Mouse (Mus musculus) frontal cortex, adult 2 months (tissue): ENCODE measurements around the gene 1110002E22Rik. TPM values are rescaled to one million over a fixed set of nuclear protein-coding genes. Genes with fewer than 3 reads are reported as not detected.

Experiments
- DNase-seq, 2 experiments: peaks; one replicate each; pipeline ENCODE4 v3.0.0; 2022; ENCODE audit warnings: low spot score in 1 of 2; ENCODE audit errors: extremely low spot score in 1 of 2
- polyA plus RNA-seq: library from polyadenylated mRNA; depleted of rRNA; stranded (reverse); fragments of >200 nt; gene quantifications from 2 replicates; pipeline ENCODE4 v1.2.3, GENCODE M21; 2012; rRNA removed

Gene 1110002E22Rik
- polyA plus RNA-seq, 1 experiment, result 1.6 TPM

DNA sequence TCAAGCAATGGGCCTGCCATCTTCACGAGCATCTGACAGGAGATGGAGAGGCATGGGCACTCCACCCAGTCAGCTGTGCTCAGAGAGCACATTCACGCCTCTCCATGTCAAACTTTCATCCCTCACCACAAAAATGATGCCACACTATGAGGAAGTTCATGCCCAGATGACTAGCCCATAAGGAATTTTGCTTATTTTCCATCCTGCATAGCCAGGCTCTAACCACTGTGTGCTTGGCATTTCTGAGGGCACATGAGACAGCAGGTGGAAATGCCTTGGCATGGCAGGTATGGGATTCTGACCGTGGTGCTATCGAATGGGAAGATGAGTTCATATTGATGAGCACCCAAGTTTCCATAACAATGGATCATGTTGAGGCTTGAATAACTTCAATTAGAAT is 38.8 kb downstream of the 1110002E22Rik start:
- no peak for DNase-seq

DNA sequence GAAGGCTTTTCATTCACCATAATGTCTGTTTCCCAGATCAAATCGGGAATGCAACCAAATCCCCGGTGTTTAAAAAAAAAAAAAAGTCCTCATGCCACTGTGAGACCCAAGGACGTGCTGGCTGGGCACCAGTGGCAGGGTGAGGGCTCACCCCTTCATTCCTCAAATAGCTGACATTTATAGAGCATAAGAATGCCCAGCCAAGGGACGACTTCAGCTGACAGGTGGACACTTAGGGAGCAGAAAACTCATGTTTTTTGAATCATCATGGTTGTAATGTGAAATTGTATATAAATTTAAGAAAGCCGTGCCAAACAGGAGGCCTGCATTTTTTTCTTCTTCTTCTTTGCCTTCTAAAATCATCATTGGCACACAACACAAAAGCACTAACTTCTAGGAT is 40.2 kb downstream of the 1110002E22Rik start:
- DNase-seq, result no peak

DNA sequence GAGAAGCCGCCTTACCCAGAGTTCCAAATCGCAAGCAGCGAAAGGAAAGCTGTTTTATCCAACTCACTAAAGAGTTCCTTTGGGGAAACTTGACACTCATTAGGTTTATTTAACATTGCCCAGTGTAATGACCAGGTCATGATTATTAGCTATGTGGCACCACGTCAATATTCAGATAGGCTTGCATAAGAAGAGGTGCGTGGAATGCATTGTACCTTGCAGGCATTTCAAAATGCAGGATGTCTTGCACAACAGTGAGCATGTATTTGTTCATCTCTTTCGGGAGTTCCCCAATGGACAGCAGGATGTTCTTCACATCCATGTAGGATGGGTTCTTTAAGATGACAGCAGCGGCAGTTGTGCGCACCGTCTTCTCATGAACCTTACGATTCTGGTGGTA is 42.0 kb downstream of the 1110002E22Rik start:
- no peak for DNase-seq

DNA sequence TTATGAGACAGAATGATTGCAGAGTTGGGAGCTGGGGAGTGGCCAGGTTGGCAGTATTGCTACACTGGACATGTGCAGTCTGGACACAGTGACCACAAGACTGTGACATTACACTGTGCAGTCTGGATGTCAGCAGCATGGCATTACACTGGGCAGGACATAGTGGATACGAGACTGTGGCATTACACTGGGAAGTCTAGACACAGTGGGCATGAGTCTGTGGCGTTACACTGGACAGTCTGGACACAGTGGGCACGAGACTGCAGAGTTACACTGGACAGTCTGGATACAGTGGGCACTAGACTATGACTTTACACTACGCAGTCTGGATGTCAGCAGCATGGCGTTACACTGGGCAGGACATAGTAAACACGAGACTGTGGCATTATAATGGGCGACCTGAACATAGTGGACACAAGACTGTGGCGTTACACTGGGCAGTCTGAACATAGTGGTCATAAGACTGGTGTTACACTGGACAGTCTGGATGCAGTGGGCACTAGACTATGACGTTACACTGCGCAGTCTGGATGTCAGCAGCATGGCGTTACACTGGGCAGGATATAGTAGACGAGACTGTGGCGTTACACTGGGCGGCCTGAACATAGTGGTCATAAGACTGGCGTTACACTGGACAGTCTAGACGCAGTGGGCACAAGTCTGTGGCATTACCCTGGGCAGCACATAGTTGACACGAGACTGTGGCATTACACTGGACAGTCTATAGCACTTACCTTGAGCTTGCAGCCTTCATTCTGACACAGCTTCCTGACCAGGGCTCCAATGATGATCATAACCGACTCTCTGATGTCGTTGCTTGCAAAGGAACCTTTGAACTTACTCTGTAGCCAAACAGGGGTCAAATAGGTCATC is 46.3 kb downstream of the 1110002E22Rik start:
- DNase-seq, result no peak

DNA sequence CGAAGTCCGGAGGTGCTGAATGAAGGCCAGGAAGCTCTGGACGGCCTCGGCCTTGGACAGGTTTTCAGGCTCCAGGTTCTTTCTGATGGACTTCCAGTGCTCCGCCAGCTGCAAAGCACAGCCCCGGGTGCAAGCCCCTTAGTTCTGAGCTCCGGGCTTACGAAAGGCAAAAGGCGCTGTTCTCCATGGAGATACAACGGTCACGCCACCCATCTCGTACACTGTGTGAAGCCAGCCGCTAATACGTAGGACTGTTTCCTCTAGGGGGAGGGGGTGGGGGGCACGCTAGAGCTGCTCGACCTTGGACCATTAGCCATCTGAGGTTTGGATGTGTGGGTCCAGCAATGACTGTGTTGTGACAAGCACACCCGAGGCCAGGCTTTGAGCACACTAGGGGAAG is 49.3 kb downstream of the 1110002E22Rik start:
- DNase-seq, result no peak

DNA sequence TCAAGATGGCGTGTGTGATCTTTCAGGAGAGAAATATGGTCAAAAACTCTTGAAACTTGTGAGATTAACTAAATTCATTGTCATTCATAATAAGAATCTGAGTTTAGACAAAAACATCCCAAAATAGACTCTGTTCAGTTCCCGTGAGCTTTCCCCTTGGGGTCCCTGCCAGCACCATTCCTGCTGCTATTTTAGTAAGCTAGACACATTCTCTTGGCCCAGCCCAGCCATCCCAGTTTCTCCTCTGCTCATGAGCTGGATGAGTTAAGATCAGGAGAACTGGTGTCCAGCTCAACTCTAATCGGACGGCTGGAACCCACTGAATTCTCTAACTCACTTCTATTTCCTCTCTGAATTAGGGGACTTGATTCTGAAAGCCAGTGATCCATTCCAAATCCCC is 52.0 kb downstream of the 1110002E22Rik start:
- no peak for DNase-seq

DNA sequence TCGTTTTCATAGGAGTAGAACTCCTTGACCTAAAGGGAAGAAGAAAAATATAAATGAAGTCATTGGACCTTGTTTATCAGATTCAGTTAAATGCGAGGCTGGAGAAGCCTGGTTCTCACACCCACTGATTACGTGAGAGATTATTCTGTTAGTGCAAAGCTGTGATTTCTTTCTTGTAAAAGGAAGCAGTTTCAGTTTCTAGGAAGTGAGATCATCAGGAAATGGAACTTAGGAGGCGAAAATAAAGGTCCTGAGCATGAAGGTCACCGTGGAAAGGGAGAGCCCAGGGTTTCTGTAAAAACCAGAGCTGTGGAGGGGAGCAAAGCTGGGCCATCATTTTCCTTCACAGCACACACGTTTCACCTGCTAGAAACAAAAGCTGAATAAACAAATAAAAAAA is 53.5 kb downstream of the 1110002E22Rik start:
- DNase-seq, result no peak

DNA sequence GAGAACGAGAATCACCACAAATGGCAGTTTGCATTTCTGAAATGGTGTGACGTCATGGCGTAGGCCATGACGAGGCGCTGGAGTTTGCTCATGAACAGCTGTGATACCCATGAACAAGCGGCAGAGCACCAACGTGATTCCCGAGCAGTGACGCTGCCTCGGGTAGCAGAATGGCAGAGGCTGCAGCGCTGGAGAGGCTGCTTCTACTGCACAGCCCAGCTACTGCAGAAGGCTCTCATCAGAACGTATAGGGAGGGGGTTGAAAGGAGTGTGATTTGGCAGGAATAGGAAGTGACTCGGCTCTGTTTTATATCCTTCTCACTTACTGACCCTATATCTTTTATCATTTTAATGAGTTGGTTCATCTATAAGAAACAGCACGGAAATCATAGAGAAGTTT is 54.0 kb downstream of the 1110002E22Rik start:
- DNase-seq, result no peak

DNA sequence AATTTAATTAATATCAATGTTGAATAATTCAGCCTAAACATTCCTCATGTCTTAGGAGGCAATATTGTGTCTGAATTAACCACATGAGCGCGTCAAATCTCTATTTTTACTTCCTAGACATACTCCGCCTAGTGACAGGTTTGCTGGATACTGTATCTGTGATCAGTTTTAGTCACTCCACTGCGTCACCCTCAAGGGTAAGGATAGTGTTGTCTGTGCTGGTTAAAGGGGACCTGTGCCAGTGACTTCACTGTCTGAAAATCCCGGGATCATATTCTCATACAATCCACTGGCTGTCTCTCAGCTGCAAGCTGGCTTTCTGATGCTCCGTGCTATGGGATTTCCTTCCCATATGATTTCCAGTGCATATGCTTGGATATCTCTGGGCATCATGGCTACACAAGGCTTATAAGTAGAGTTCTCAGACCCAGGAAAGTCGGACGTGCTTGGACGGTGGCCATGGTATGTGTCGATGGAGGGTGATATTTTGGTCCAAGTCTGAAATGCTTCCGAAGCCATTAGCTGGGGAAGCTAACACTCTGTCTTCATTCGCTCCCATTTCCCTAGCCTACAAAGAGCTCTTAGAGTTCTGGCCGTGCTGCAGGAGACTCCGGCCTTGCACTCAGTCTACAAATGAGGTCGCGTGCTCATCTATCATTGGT is 54.7 kb downstream of the 1110002E22Rik start:
- DNase-seq, result no peak

DNA sequence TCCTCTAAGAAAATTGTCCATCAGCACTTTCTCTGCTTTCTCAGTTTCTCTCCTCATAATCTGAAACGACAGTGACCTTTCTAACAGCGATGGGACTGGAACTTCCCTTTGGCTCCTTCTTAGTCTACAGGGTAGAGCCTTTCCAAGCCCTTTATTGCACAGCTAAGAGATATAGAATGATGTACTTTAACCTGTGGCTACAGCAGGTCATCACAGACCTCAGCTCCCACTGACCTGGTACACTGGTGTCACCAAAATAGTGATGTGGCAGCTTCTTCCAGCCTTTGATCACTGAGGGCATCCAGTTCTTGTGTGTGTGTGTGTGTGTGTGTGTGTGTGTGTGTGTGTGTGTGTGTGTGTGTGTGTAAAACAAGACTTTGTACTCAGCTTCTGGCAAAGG is 56.6 kb downstream of the 1110002E22Rik start:
- no peak for DNase-seq

DNA sequence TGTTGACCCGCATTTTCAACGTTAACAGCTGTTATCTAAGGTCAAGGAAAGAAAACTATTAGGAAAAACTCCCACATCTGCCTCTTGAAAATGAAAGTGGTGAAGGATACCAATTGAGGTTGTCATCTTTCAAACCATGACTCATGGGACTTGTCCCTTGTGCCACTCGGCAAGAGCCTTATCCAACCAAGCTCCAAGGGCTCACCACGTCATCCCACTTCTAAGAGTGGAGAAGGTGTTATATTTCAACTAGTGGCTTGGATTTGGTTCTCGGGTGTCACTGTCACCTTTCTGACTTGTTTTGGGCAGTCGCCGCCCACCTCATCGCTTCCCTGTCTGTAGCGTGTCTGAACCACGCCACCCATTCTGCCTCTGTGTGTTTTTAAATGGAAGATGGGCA is 59.0 kb downstream of the 1110002E22Rik start:
- no peak for DNase-seq

DNA sequence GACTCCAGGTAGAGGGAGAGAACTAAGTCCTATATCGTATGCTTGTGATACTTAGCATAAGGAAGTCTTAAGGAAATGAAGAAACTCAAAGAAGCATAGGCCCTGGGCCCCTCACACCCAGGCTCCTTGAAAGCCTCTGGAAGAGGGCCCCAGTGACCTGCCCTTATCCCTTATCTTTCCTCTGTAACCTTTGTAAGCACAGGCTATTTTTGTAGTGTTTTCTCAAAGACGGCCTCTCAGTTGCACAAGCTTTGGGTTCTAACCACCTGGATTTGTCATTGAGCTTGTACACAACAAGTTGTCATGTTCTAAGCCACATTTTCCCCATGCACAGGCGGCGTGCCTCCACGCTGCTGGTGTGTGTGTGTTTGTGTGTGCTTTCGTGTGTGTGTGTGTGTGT is 64.3 kb downstream of the 1110002E22Rik start:
- no peak for DNase-seq

DNA sequence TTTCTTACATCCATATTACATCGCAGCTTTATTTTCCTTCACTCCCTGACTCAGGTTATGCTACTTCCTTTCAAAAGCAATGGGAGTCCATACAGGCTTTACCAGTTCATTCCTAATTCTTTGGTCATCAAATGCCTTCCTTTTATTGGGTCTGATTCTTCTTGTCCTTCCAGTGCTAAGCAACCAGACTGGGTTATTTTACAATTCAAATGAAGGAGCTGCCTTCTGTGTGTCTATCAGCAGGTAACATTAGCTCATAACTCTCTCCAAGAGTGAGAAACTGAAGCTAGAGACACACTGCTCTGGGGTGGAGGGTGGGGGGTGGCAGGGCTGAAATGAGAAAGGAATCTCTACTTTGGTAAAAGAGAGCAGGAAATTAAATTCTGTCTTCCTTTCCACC is 65.8 kb downstream of the 1110002E22Rik start:
- no peak for DNase-seq

Other genes with a start within 250 kb of the 1110002E22Rik start
- gene H2afz, start 200.6 kb upstream of the 1110002E22Rik start, polyA plus RNA-seq, result 304 and 368 TPM in 2 replicates
- gene Dnajb14, start 197.4 kb upstream of the 1110002E22Rik start, polyA plus RNA-seq, result 20.8 and 22.6 TPM in 2 replicates
- gene Lamtor3, start 146.5 kb upstream of the 1110002E22Rik start, polyA plus RNA-seq, result 95.0 and 98.0 TPM in 2 replicates
- 5.4 and 6.4 TPM in 2 replicates for gene Dapp1, start 83.5 kb upstream of the 1110002E22Rik start, polyA plus RNA-seq
- 0.25 and 0.66 TPM in 2 replicates for gene Gm5105, start 2.3 kb downstream of the 1110002E22Rik start, polyA plus RNA-seq
- gene Trmt10a, start 78.4 kb downstream of the 1110002E22Rik start, polyA plus RNA-seq, result 9.0 TPM in 2 replicates
- gene Mttp, start 79.9 kb downstream of the 1110002E22Rik start, polyA plus RNA-seq, result 8.0 and 9.1 TPM in 2 replicates
- gene 4930579F01Rik, start 128.8 kb downstream of the 1110002E22Rik start, polyA plus RNA-seq, result not detected in 2 replicates
- 0.02 TPM in 1 of 2 replicates, not detected in the other for gene Adh7, start 152.7 kb downstream of the 1110002E22Rik start, polyA plus RNA-seq
- gene Adh1, start 195.9 kb downstream of the 1110002E22Rik start, polyA plus RNA-seq, result 1.6 and 1.8 TPM in 2 replicates
- not detected in 2 replicates for gene Adh6a, start 248.2 kb downstream of the 1110002E22Rik start, polyA plus RNA-seq